Mouse (Mus musculus) forebrain, embryonic 14.5 days (tissue): ENCODE measurements around the gene Mitd1. TPM values are rescaled to one million over a fixed set of nuclear protein-coding genes. Genes with fewer than 3 reads are reported as not detected.

Experiments
- ATAC-seq: fragments of 200-750 bp; cut with Nextera tagmentation; 2 replicates; pipeline ENCODE4 v1.8.0; 2017; ENCODE audit warnings: mild to moderate bottlenecking, moderate library complexity
- DNase-seq: peaks from one replicate; pipeline ENCODE4 v3.0.0-alpha.2; 2015; ENCODE audit warnings: low spot score
- H3K27ac ChIP-seq: fragments of 300-500 bp; sonication (generic); 2 replicates; pipeline ENCODE4 v1.5.1; 2014; ENCODE audit warnings: low read depth, mild to moderate bottlenecking, control low read depth, low read length, moderate library complexity
- H3K27me3 ChIP-seq: fragments of 300-500 bp; sonication (generic); replicated peaks from 2 replicates; pipeline ENCODE4 v1.6.1; 2014; ENCODE audit warnings: low read length, control low read depth, mixed read lengths; ENCODE audit not compliant: control insufficient read depth, insufficient read depth
- H3K36me3 ChIP-seq: fragments of 300-500 bp; sonication (generic); 2 replicates; pipeline ENCODE4 v1.6.1; 2014; ENCODE audit warnings: low read length, control low read depth; ENCODE audit not compliant: control insufficient read depth, insufficient read depth
- H3K4me1 ChIP-seq: fragments of 300-500 bp; sonication (generic); 2 replicates; pipeline ENCODE4 v1.6.1; 2014; ENCODE audit warnings: antibody characterized with exemption, low read length, control low read depth; ENCODE audit not compliant: control insufficient read depth, insufficient read depth
- H3K4me2 ChIP-seq: fragments of 300-500 bp; sonication (generic); 2 replicates; pipeline ENCODE4 v1.6.1; 2014; ENCODE audit warnings: mild to moderate bottlenecking, control low read depth, low read length
- H3K4me3 ChIP-seq: fragments of 300-500 bp; sonication (generic); 2 replicates; pipeline ENCODE4 v1.5.1; 2014; ENCODE audit warnings: low read depth, low read length, control low read depth
- H3K9ac ChIP-seq: fragments of 300-500 bp; sonication (generic); 2 replicates; pipeline ENCODE4 v1.6.1; 2014; ENCODE audit warnings: mild to moderate bottlenecking, low read length, control low read depth, moderate library complexity
- H3K9me3 ChIP-seq: fragments of 300-500 bp; sonication (generic); replicated peaks from 2 replicates; pipeline ENCODE4 v1.6.1; 2016; ENCODE audit warnings: low read length, control low read depth, mixed read lengths; ENCODE audit not compliant: control insufficient read depth
- WGBS: fragments of 180-500 bp; shearing (Covaris S2); extraction: QIAGEN DNeasy Blood & Tissue Kit; methylation state at CpG from one replicate; pipeline ENCODE4 v1.1.7; 2014; 5-methylcytosine and 5-hydroxymethylcytosine counted together
- polyA plus RNA-seq: library from polyadenylated mRNA; unstranded; fragments of >200 nt; fragmentation: Nextera tagmentation; extraction: Ambion mirVana; gene quantifications from 2 replicates; pipeline ENCODE4 v1.2.1, GENCODE M21; 2014

Mitd1 gene
- 15.3 and 17.4 TPM in 2 replicates for polyA plus RNA-seq

- peak; percentile 95 for ATAC-seq
- peaks cover 11% of the 10 kb centered on the region for H3K4me1 ChIP-seq
- under 1% methylated on average over 41 of the region's 41 CpGs for WGBS
These were observed at the start of gene Mitd1, which contains the start of gene Mrpl30 for GRCm38 (mm10) chr1:37890025-37890652. Gene Mitd1, minus strand, starts transcription at chr1:37890411. Gene Mrpl30, plus strand, starts transcription at chr1:37890477.

GRCm38 (mm10) chr1:37931806-37932205 lies 41.6 kb upstream of the Mitd1 start:
- WGBS: 10% methylated on average over 3 of the region's 3 CpGs
- H3K4me2 ChIP-seq: no peak overlapping the region
- H3K36me3 ChIP-seq: no peaks in the 10 kb centered on the region
- no peak overlapping the region for H3K27ac ChIP-seq
- H3K4me3 ChIP-seq: no peak overlapping the region
- H3K4me1 ChIP-seq: no peaks in the 10 kb centered on the region
- H3K9me3 ChIP-seq: no peaks in the 10 kb centered on the region
- H3K9ac ChIP-seq: no peak overlapping the region
- DNase-seq: peak; percentile 14
- no peaks in the 10 kb centered on the region for H3K27me3 ChIP-seq
- ATAC-seq: no peak

More at GRCm38 (mm10) chr1:37890025-37890652, at the start of gene Mitd1, which contains the start of gene Mrpl30:
- Histone ChIP-seq H3K9ac (peak within 1 kb of the TSS; percentile 77), H3K4me2 (peak within 1 kb of the TSS; percentile 72), H3K27me3 (no peaks in the 10 kb centered on the region), H3K27ac (no peak within 1 kb of the TSS; the same call in 1 of the 2 replicates), H3K4me3 (peak within 1 kb of the TSS; percentile 67), H3K36me3 (peaks cover 18% of the 10 kb centered on the region), H3K9me3 (no peaks in the 10 kb centered on the region)
- DNase-seq: peak; percentile 94

GRCm38 (mm10) chr1:37925971-37926370 lies 35.8 kb upstream of the Mitd1 start:
- Histone ChIP-seq H3K4me1 (no peaks in the 10 kb centered on the region), H3K27me3 (no peaks in the 10 kb centered on the region), H3K9me3 (no peaks in the 10 kb centered on the region), H3K4me2 (no peak overlapping the region), H3K9ac (no peak overlapping the region), H3K36me3 (no peaks in the 10 kb centered on the region), H3K27ac (no peak overlapping the region), H3K4me3 (no peak overlapping the region)
- DNase-seq: no peak
- no peak for ATAC-seq
- 81% methylated on average over 8 of the region's 8 CpGs for WGBS

- Histone ChIP-seq H3K4me2 (no peak overlapping the region), H3K4me3 (no peak overlapping the region), H3K27ac (no peak overlapping the region), H3K9ac (no peak overlapping the region), H3K4me1 (no peaks in the 10 kb centered on the region), H3K9me3 (no peaks in the 10 kb centered on the region), H3K36me3 (no peaks in the 10 kb centered on the region), H3K27me3 (no peaks in the 10 kb centered on the region)
- 57% methylated on average over 8 of the region's 8 CpGs for WGBS
- ATAC-seq: no peak
- no peak for DNase-seq
These were observed 32.3 kb upstream of the Mitd1 start for GRCm38 (mm10) chr1:37922536-37922935.

- no peak overlapping the region for H3K4me2 ChIP-seq
- no peak overlapping the region for H3K4me3 ChIP-seq
- H3K4me1 ChIP-seq: no peaks in the 10 kb centered on the region
- H3K36me3 ChIP-seq: no peaks in the 10 kb centered on the region
- ATAC-seq (no peak), DNase-seq (no peak)
- no peak overlapping the region for H3K27ac ChIP-seq
- H3K27me3 ChIP-seq: no peaks in the 10 kb centered on the region
- H3K9me3 ChIP-seq: no peaks in the 10 kb centered on the region
- H3K9ac ChIP-seq: no peak overlapping the region
- 86% methylated on average over 6 of the region's 6 CpGs for WGBS
These were observed 27.9 kb upstream of the Mitd1 start for GRCm38 (mm10) chr1:37918096-37918495.

GRCm38 (mm10) chr1:37917666-37918065 lies 27.5 kb upstream of the Mitd1 start:
- no peak overlapping the region for H3K27ac ChIP-seq
- ATAC-seq: no peak
- 65% methylated on average over 13 of the region's 13 CpGs for WGBS
- no peaks in the 10 kb centered on the region for H3K9me3 ChIP-seq
- no peaks in the 10 kb centered on the region for H3K36me3 ChIP-seq
- no peak overlapping the region for H3K9ac ChIP-seq
- H3K4me3 ChIP-seq: no peak overlapping the region
- no peak for DNase-seq
- no peaks in the 10 kb centered on the region for H3K4me1 ChIP-seq
- no peak overlapping the region for H3K4me2 ChIP-seq
- H3K27me3 ChIP-seq: no peaks in the 10 kb centered on the region

- Histone ChIP-seq H3K9me3 (no peaks in the 10 kb centered on the region), H3K4me3 (no peak within 1 kb of the TSS), H3K4me2 (no peak within 1 kb of the TSS), H3K27ac (no peak within 1 kb of the TSS), H3K27me3 (no peaks in the 10 kb centered on the region), H3K9ac (no peak within 1 kb of the TSS), H3K4me1 (no peaks in the 10 kb centered on the region), H3K36me3 (no peaks in the 10 kb centered on the region)
- no peak for ATAC-seq
- WGBS: 42% methylated on average over 5 of the region's 5 CpGs
- no peak for DNase-seq
These were observed 26.2 kb upstream of the Mitd1 start, which contains the start of gene Lyg2 for GRCm38 (mm10) chr1:37916393-37916792. Gene Lyg2, minus strand, starts transcription at chr1:37916493.

GRCm38 (mm10) chr1:37912751-37913150 lies 22.5 kb upstream of the Mitd1 start:
- 75% methylated on average over 2 of the region's 2 CpGs for WGBS
- Histone ChIP-seq H3K36me3 (no peaks in the 10 kb centered on the region), H3K27ac (no peak overlapping the region), H3K4me2 (no peak overlapping the region), H3K4me3 (no peak overlapping the region), H3K27me3 (no peaks in the 10 kb centered on the region), H3K9me3 (no peaks in the 10 kb centered on the region), H3K4me1 (no peaks in the 10 kb centered on the region), H3K9ac (no peak overlapping the region)
- ATAC-seq (no peak), DNase-seq (no peak)

GRCm38 (mm10) chr1:37903178-37903577 lies 13.0 kb upstream of the Mitd1 start:
- Histone ChIP-seq H3K4me2 (no peak overlapping the region), H3K27ac (no peak overlapping the region), H3K9me3 (no peaks in the 10 kb centered on the region), H3K4me1 (no peaks in the 10 kb centered on the region), H3K9ac (no peak overlapping the region), H3K4me3 (no peak overlapping the region), H3K36me3 (peaks cover 18% of the 10 kb centered on the region), H3K27me3 (no peaks in the 10 kb centered on the region)
- 34% methylated on average over 6 of the region's 6 CpGs for WGBS
- peak; percentile 23 for DNase-seq
- no peak for ATAC-seq
